Mouse (Mus musculus): Measurements from ENCODE around the gene Ier5l. TPM values are rescaled to one million over a fixed set of nuclear protein-coding genes. Genes with fewer than 3 reads are reported as not detected.

Gene Ier5l
- 6.6 and 12.6 TPM in 2 replicates for polyA plus RNA-seq (2014; fragmentation: Nextera tagmentation; extraction: Ambion mirVana)

DNA sequence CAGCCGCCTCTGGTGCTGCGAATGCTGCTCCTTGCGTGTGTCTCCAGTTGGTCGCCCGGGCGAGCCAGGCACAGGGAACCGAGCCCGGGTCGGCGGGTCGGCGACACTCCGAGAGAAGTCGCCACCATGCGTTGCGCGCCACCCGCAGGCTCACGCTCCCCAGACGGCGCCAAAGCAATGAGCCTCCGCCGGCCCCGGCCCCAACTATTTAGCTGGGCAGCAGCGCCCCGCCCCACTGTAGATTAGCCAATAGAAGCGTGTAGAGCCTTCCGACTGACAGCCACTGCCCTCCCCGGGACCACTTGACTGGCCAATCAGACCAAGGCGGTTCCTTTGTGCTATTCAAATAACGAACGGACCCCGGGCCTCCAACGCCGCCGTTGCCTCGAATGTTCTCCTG is at the start of gene Ier5l:
TSS of gene Ier5l (minus strand) at position 181 of the 400 bp plus-strand sequence.
- peaks cover 2% of the 10 kb centered on the region; the same call in 1 of the 2 replicates for H3K4me1 ChIP-seq (ENCODE audit: control insufficient read depth, insufficient read depth, low read length)
- H3K36me3 ChIP-seq (replicated peaks; ENCODE audit: control insufficient read depth, insufficient read depth, low read depth, low read length) = no peaks in the 10 kb centered on the region
- H3K27me3 ChIP-seq (ENCODE audit: control insufficient read depth, insufficient read depth, low read length) = no peaks in the 10 kb centered on the region
- ATAC-seq (replicated peaks; ENCODE audit: insufficient number of reproducible peaks, low FRiP score, low TSS enrichment, low read depth) = peak; percentile 81
- peak within 1 kb of the TSS; percentile 99 for H3K4me3 ChIP-seq (ENCODE audit: low read depth, low read length)
- peak within 1 kb of the TSS; percentile 84 for H3K4me2 ChIP-seq (ENCODE audit: low read depth, low read length)
- H3K27ac ChIP-seq (replicated peaks; ENCODE audit: low read depth, low read length) = peak within 1 kb of the TSS; percentile 94
- under 1% methylated on average over 37 of the region's 37 CpGs for WGBS
- DNase-seq (ENCODE audit: low spot score) = peak; percentile 97
- H3K9me3 ChIP-seq (replicated peaks; ENCODE audit: control insufficient read depth, low read length) = no peaks in the 10 kb centered on the region
- peak within 1 kb of the TSS; percentile 100 for H3K9ac ChIP-seq (replicated peaks; ENCODE audit: low read length)

DNA sequence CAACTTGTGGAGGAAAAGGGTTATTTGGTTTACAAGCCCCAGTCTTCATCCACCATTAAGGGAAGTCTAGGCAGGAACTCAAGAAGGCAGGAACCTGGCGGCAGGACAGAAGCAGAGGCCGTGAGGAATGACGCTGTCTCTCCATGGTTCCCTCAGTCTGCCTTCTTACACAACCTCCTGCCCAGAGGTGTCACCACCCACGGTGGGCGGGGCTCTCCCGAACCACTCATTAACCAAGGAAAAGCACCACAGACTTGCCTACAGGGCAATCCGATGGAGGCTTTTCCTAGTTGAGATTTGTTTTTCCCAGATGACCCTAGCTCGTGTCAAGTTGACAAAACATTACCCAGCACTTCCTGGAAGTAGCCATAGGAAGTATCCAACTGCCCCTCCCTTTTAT is 49.7 kb upstream of the Ier5l start:
- no peaks in the 10 kb centered on the region for H3K36me3 ChIP-seq (replicated peaks; ENCODE audit: control insufficient read depth, insufficient read depth, low read depth, low read length)
- 73% methylated on average over 8 of the region's 8 CpGs for WGBS
- ATAC-seq (replicated peaks; ENCODE audit: insufficient number of reproducible peaks, low FRiP score, low TSS enrichment, low read depth) (no peak), DNase-seq (ENCODE audit: low spot score) (no peak)
- no peak overlapping the region for H3K27ac ChIP-seq (replicated peaks; ENCODE audit: low read depth, low read length)
- no peak overlapping the region for H3K9ac ChIP-seq (replicated peaks; ENCODE audit: low read length)
- no peaks in the 10 kb centered on the region for H3K4me1 ChIP-seq (ENCODE audit: control insufficient read depth, insufficient read depth, low read length)
- no peak overlapping the region for H3K4me3 ChIP-seq (ENCODE audit: low read depth, low read length)
- H3K9me3 ChIP-seq (replicated peaks; ENCODE audit: control insufficient read depth, low read length) = no peaks in the 10 kb centered on the region
- no peaks in the 10 kb centered on the region for H3K27me3 ChIP-seq (ENCODE audit: control insufficient read depth, insufficient read depth, low read length)
- no peak overlapping the region for H3K4me2 ChIP-seq (ENCODE audit: low read depth, low read length)

- no peak overlapping the region for H3K4me3 ChIP-seq (ENCODE audit: low read depth, low read length)
- 0 out of 2 replicates have a peak, but pooled peaks have one; percentile 29 for ATAC-seq (replicated peaks; ENCODE audit: insufficient number of reproducible peaks, low FRiP score, low TSS enrichment, low read depth)
- no peaks in the 10 kb centered on the region for H3K4me1 ChIP-seq (ENCODE audit: control insufficient read depth, insufficient read depth, low read length)
- 82% methylated on average over 16 of the region's 16 CpGs for WGBS
- H3K27me3 ChIP-seq (ENCODE audit: control insufficient read depth, insufficient read depth, low read length) = no peaks in the 10 kb centered on the region
- H3K27ac ChIP-seq (replicated peaks; ENCODE audit: low read depth, low read length) = no peak overlapping the region
- no peak for DNase-seq (ENCODE audit: low spot score)
- H3K4me2 ChIP-seq (ENCODE audit: low read depth, low read length) = no peak overlapping the region
- H3K9ac ChIP-seq (replicated peaks; ENCODE audit: low read length) = no peak overlapping the region
- no peaks in the 10 kb centered on the region for H3K9me3 ChIP-seq (replicated peaks; ENCODE audit: control insufficient read depth, low read length)
- no peaks in the 10 kb centered on the region for H3K36me3 ChIP-seq (replicated peaks; ENCODE audit: control insufficient read depth, insufficient read depth, low read depth, low read length)
These were observed 36.8 kb upstream of the Ier5l start for GRCm38 (mm10) chr2:30510711-30511380.

- WGBS = 47% methylated on average over 11 of the region's 11 CpGs
These were observed 33.2 kb upstream of the Ier5l start for GRCm38 (mm10) chr2:30507138-30507727.

GRCm38 (mm10) chr2:30503677-30504621 is 29.9 kb upstream of the Ier5l start:
- Histone ChIP-seq H3K27ac (replicated peaks; ENCODE audit: low read depth, low read length) (no peak overlapping the region), H3K4me2 (ENCODE audit: low read depth, low read length) (no peak overlapping the region)
- ATAC-seq (replicated peaks; ENCODE audit: insufficient number of reproducible peaks, low FRiP score, low TSS enrichment, low read depth) = 0 out of 2 replicates have a peak, but pooled peaks have one; percentile 37

More at GRCm38 (mm10) chr2:30507138-30507727, 33.2 kb upstream of the Ier5l start:
- ATAC-seq (replicated peaks; ENCODE audit: insufficient number of reproducible peaks, low FRiP score, low TSS enrichment, low read depth) (no peak), DNase-seq (ENCODE audit: low spot score) (no peak)
- Histone ChIP-seq H3K27ac (replicated peaks; ENCODE audit: low read depth, low read length) (no peak overlapping the region), H3K27me3 (ENCODE audit: control insufficient read depth, insufficient read depth, low read length) (no peaks in the 10 kb centered on the region), H3K4me1 (ENCODE audit: control insufficient read depth, insufficient read depth, low read length) (no peaks in the 10 kb centered on the region; the same call in 1 of the 2 replicates), H3K4me2 (ENCODE audit: low read depth, low read length) (no peak overlapping the region), H3K9ac (replicated peaks; ENCODE audit: low read length) (no peak overlapping the region), H3K9me3 (replicated peaks; ENCODE audit: control insufficient read depth, low read length) (no peaks in the 10 kb centered on the region), H3K36me3 (replicated peaks; ENCODE audit: control insufficient read depth, insufficient read depth, low read depth, low read length) (no peaks in the 10 kb centered on the region), H3K4me3 (ENCODE audit: low read depth, low read length) (no peak overlapping the region)

GRCm38 (mm10) chr2:30501701-30502100 is 27.7 kb upstream of the Ier5l start:
- WGBS = 70% methylated on average over 7 of the region's 7 CpGs
- Histone ChIP-seq H3K27me3 (ENCODE audit: control insufficient read depth, insufficient read depth, low read length) (no peaks in the 10 kb centered on the region), H3K9me3 (replicated peaks; ENCODE audit: control insufficient read depth, low read length) (no peaks in the 10 kb centered on the region), H3K27ac (replicated peaks; ENCODE audit: low read depth, low read length) (no peak overlapping the region), H3K9ac (replicated peaks; ENCODE audit: low read length) (no peak overlapping the region), H3K4me3 (ENCODE audit: low read depth, low read length) (no peak overlapping the region), H3K36me3 (replicated peaks; ENCODE audit: control insufficient read depth, insufficient read depth, low read depth, low read length) (no peaks in the 10 kb centered on the region), H3K4me1 (ENCODE audit: control insufficient read depth, insufficient read depth, low read length) (no peaks in the 10 kb centered on the region; the same call in 1 of the 2 replicates), H3K4me2 (ENCODE audit: low read depth, low read length) (no peak overlapping the region)
- ATAC-seq (replicated peaks; ENCODE audit: insufficient number of reproducible peaks, low FRiP score, low TSS enrichment, low read depth) (no peak), DNase-seq (ENCODE audit: low spot score) (no peak)

More at GRCm38 (mm10) chr2:30503677-30504621, 29.9 kb upstream of the Ier5l start:
- no peak overlapping the region for H3K9ac ChIP-seq (replicated peaks; ENCODE audit: low read length)
- H3K36me3 ChIP-seq (replicated peaks; ENCODE audit: control insufficient read depth, insufficient read depth, low read depth, low read length) = no peaks in the 10 kb centered on the region
- no peaks in the 10 kb centered on the region; the same call in 1 of the 2 replicates for H3K4me1 ChIP-seq (ENCODE audit: control insufficient read depth, insufficient read depth, low read length)
- 55% methylated on average over 21 of the region's 23 CpGs for WGBS
- H3K9me3 ChIP-seq (replicated peaks; ENCODE audit: control insufficient read depth, low read length) = no peaks in the 10 kb centered on the region
- no peaks in the 10 kb centered on the region for H3K27me3 ChIP-seq (ENCODE audit: control insufficient read depth, insufficient read depth, low read length)
- no peak overlapping the region for H3K4me3 ChIP-seq (ENCODE audit: low read depth, low read length)
- DNase-seq (ENCODE audit: low spot score) = no peak

DNA sequence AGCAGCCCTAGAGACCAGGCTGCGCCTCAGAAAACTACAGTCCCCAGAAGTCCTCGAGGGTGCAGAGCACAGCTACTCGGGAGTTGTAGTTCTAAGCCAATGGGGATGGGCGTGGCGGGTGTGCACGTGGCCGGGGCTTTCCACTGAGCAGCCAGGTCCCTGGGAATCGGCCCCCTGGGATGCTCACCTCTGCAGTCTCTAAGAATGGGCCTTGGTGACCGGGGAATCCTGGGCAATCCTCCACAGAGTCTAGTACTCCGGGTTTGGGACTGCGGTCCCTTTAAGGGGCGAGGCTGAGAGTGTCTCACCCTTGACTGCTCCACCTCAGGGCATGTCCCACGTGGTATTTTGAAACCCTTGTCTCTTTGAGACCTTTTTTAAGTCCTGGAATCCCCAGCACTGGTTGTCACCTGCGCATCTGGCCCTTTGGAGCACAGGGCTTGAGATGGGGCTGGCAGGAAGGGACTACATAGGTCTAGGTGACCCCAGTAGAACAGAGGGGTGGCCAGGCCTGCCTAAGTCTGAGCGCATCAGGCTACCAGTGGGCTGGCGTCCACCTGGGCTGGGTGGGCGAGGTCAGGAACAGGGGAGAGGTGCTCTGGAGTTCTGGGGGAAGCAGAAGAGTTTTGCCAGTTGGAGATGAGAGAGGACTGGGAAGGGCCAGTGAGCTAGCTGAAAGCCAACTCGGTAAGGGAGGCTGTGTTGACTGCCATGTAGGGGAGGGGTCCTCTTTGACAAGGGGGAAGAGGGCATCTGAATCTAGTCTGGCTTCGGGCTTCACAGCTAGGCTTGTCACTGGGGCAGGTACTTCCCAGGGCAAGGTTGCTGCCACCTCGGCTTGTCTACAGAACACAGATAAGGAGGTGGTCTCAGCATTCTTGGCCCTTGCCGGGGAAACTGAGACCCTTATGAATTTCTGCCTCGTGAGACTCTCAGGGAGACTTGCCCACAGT is 22.2 kb upstream of the Ier5l start:
- H3K4me1 ChIP-seq (ENCODE audit: control insufficient read depth, insufficient read depth, low read length) = no peaks in the 10 kb centered on the region
- DNase-seq (ENCODE audit: low spot score) = peak; percentile 85
- H3K27ac ChIP-seq (replicated peaks; ENCODE audit: low read depth, low read length) = no peak overlapping the region
- no peak overlapping the region for H3K9ac ChIP-seq (replicated peaks; ENCODE audit: low read length)
- no peaks in the 10 kb centered on the region for H3K9me3 ChIP-seq (replicated peaks; ENCODE audit: control insufficient read depth, low read length)
- H3K36me3 ChIP-seq (replicated peaks; ENCODE audit: control insufficient read depth, insufficient read depth, low read depth, low read length) = no peaks in the 10 kb centered on the region
- H3K4me3 ChIP-seq (ENCODE audit: low read depth, low read length) = peak overlapping the region; percentile 18; the same call in 1 of the 2 replicates
- peak overlapping the region; percentile 37; the same call in 1 of the 2 replicates for H3K4me2 ChIP-seq (ENCODE audit: low read depth, low read length)
- no peaks in the 10 kb centered on the region for H3K27me3 ChIP-seq (ENCODE audit: control insufficient read depth, insufficient read depth, low read length)
- peak; percentile 92 for ATAC-seq (replicated peaks; ENCODE audit: insufficient number of reproducible peaks, low FRiP score, low TSS enrichment, low read depth)
- 24% methylated on average over 22 of the region's 22 CpGs for WGBS
